Mouse (Mus musculus): ENCODE data around the gene Ndufaf3.

The Ndufaf3 gene

DNA sequence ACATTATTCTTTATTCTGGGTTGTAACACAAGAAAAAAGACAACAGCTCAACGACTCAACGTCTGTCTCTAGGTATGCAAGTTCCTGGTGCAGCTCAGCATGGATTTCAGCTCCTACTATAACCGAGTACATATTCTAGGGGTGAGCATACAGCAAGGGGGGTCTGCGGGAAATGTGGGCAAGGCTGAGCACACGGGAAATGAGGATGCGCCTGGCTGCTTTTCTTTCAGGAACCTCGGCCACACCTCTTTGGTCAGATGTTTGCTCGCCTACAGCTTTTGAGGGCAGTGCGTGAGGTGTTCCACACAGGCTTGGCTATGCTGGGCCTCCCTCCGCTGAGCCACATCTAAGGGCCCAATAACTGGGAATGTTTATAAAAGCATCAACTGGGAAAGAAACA, 5.1 kb upstream of the Ndufaf3 start:
- DNase-seq: no peak

DNA sequence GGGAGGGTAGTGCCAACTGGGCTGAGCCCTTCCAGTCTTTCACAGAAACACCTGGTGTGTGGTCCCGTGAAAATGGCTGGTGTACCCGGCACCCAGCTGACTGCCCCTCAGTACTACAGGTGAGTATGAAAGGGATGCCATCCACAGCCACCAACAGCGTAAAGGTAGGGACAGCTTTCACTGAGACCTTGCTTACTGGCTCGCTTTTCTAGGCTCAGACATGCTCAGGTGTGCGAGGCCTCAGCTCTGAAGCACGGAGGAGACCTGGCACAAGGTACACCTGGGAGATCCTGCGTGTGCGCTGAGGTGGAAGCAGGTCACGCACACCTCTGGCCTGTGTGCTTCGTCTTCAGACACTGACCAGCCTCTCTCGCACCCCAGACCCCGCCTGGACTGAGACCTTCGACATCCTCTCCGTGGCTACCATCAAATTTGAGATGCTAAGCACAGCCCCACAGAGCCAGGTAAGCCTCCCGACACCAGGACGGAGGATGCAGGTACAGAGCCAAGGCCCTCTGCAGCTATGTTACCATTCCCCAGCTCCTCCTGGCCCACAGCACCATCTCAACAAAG, 4.3 kb upstream of the Ndufaf3 start:
- no peak for DNase-seq

DNA sequence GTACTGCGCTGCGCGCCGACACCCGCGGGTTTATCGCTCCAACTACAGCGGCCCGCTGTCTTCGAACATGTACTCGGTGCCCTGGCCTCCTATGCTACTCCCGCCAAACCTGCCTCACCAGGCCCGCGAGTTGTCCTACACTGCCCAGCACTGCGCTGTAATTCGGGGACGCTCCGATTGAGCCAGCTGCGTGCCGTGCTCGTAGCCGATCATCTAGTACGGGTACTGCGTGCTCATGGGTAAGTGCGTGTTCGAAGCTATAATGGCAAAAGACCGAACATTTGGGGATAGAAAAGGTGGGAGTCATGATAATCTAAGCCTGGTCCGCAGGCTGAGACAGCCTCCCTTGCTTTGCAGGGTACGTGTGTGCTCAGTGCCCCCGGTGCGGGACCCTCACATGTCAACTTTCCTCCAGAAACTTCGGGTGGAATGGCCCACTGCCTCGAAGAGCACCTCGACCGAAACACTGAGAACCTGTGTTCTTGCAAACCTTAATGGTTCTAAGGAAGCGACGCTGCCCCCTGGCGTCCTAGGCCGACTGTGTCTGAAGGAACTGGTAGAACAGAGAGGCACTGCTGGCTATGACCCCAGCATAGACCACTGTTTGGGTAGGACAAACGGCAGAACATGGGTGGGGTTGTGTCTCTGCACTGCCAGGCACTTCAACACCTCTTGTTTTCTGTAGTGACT, 3.1 kb upstream of the Ndufaf3 start:
- peak; percentile 89 for DNase-seq

DNA sequence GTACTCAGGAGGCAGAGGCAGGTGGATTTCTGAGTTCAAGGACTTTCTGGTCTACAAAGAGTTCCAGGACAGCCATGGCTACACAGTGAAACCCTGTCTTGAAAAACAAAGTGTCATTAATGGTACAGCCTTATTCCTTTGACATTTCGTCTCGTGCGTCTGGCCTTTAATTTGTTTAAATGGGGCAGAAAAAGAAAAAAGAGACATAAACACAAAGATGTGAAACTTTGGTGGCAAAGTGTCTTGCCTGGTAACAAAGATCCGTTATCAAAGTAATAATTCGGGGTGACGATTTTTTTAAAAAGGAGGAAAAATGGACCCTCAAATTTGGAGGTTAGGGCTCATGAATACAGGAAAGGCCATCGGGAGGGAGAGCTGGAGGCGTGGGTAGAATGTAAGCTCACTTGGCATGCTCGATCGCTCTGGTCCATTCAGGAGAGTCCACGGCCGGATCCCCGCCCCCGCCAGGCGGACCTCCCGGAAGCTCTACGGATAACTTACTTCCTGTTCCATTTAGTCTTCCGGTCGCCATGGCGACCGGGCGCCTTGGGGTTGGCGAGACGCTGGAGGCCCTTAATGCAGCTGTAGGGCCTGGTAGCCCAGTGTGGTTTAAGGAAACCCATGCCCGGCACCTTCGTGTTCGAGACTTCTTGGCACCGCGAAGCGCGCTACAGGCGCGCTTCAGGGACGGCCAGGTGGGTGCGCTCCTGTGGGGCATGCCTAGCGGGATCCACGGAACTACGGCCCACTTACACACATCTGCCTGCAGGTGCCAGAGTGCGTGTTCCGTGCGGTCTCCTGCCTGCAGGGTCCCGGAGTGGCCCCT, 2.4 kb upstream of the Ndufaf3 start, which contains the start of gene Dalrd3:
Gene Dalrd3 (plus strand): TSS at position 506 of the 826 bp plus-strand sequence.
- DNase-seq: peak; percentile 88

DNA sequence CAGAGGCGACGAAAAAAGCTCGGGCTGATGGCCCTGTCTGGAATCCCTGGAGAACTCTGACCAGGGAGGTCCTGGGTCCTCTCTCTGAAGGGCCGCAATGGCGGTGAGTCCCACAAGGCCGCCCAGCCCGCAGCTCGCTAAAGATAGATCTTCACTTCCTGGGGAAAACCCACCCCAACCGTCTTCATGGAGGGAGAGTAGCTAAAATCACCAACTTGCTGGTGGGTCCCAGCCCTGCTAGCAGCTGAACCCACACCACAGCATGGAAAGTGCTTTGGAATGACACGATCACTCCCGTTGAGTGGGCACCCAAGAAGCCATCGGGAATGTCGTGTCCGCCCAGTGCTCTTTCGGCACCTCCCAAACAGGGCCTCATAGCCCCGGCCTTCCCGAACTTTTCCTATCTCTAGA, 1.3 kb upstream of the Ndufaf3 start:
- no peak for DNase-seq

DNA sequence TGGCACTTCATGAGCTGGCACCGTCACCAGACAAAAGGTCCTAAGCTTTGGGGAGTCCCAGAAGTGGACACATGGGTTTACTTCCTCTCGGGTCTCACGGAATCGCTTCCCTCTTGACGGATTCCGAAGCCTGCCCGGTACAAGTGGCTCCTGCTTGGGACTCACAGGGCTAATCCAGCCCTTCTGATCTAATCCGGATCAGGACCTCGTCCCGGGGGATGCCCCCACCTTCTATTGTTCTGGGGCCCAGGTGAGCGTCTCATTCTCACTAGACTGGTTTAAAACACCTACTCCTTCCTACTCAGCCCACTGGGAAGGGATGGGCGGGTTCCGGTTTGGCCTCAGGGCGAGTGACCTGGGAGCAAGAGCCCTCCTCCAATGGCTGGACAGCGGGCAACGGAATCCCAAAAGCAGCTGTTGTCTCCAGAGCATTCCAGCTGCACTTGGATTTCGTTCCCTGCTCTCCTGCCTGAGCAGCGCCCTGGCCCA, 741 bp upstream of the Ndufaf3 start:
- peak; percentile 20 for DNase-seq

DNA sequence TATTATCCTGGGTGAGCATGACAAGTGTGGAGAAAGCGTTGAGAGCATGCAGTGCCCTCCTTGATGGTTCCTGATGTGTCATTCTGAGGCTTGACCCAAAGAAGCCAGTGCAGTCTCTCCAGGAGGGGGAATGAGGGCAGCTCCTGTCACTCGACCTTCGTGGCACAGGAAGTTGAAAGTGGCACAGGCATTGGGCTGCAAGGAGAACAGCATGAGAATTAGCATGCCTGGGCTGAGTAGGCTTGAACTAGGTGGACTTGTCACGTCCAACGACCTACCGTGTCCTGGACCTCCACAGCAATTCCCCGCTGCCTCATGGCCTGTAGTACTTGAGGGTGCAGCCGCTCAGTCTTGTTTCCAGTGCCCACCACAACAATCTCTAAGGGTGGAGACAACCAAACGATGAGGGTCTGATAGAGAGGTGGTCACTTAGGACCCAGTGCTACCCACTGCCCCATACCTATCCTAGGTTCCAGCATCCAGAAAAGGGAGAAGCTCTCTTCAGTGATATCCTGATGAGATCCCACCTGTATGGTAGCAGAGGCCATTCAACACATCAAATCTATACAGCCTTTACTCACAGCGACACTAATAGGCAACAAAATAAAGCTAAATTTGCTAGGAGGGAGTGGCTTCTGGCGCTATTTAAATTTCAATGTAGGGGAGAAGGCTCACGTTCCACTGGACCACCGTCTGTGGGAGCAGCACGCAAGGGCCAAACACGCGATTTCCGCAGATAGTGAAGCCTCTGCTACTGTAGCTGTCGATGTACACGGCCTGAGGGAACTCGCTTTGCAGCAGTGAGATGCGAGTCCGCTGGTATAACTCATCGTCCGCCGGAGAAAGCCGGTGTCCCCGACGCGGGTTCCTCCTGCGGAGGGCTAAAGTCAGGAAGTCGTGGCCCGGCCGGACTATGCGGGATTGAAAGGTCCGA, 1.1 kb downstream of the Ndufaf3 start:
- no peak for DNase-seq

DNA sequence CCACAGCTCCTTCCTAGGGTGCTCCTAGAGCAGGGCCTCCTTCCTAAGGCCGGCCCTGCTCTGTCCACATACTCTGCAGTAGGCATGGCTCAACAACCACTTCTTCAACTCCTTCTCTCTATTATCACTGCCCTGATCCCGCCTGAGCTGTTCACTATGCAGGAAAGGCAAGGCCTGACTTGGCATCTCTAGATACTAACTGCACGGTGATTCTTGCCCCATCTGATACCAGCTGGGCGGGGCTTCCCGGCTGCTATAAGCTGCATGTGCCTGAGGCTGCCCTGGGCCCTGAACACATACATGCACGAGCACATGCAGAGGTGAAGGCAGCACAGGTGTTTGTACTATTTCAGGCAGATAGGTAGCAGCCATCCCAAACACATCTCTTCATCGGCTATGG, 3.1 kb downstream of the Ndufaf3 start:
- no peak for DNase-seq

DNA sequence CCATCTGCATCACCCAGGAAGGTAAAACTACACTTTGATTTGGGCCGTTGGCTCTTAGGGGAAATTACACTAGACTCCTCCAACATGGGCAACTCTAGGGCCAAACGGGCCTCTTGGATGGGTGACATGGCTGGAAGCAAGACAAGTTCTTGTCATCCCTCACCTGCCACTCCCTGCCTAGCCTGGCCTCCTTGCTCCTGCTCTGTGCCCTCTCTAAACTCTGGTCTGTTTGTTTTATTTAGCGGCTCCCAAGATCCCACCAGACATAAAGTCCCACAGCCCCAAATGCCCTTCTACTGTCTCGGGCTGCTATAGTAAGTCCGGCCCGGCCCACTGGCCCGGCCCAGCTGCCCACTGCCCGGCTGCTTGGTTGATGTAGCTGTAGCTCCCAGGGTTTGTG, 3.6 kb downstream of the Ndufaf3 start:
- DNase-seq: no peak

DNA sequence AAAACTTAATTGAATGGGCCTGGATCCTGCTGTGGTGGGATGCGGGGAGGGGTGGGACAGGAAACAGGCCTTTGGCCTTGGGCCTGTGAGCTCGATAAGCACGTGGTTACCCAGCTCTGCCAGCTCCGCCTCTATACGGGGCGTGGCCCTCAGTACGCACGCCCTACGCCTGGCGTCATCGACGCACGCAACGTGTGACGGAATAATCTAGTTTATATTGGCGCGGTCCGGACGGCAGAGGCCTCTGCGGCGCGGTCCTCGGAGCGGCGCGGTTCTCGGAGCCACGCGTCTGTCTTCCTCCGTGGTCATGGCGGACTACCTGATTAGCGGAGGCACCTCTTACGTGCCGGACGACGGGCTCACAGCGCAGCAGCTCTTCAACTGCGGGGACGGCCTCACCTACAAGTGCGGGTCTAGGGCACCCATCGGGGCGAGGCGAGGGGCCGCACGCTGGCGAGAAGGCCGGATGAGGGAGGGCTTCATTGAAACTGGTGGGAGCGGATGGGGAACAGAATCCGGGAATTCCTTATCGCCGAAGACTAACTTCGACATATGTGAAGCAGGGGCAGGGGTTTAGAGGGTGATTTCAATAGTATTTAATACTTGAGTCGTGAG, 6.9 kb downstream of the Ndufaf3 start, which contains the start of gene Impdh2:
Gene Impdh2 (plus strand): TSS at position 60 of the 615 bp plus-strand sequence.
- DNase-seq: peak; percentile 96

DNA sequence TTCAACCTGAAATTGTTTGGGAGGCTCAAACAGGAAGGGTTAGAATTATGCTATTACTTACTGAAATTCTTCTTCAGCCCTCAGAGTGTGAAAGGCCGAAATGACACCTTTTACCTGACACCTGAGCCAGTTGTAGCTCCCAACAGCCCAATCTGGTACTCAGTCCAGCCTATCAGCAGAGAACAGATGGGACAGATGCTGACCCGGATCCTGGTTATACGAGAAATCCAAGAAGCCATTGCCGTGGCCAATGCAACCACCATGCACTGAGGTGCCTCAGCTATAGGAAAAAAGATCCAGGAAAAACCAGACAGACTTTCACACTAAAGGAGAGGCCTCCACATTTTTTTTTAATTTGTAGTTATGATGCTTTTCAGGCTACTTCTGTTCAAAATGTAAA, 8.1 kb downstream of the Ndufaf3 start:
- DNase-seq: no peak

DNA sequence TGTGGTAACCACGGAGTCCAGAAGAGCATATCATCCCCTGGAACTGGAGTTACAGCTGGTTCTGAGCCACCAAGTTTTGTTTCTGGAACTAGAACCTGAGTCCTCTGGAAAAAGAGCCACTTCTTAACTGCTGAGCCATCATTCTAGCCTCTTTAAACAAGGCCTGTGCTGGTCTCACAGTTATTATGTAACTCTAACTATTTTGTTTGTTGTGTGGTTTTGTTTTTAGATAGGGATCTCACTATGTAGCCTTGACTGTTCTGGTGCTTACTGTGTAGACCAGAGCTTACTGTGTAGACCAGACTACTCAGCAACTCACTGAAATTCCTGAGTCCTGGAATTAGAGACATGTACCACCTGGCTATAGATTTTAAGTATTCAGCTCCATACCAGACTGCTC, 20.4 kb downstream of the Ndufaf3 start:
- no peak for DNase-seq

DNA sequence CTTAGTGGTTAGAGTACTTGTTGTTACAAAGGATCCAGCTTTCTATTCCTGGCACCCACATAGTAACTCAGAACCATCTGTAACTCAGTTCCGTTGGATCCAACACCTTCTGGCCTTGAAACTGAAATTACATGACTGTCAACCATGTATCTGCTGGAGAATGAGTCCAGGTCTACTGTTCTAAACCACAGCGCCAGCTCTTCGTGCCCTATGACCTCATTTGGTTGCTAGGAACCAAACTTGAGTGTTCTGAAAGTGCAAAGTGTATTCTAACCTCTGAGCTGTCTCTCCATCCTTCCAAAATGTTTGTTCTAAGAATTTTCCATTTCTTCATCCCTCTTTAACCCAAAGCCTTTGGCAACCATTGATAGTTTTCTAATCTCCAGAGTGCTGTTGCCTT, 21.2 kb downstream of the Ndufaf3 start:
- no peak for DNase-seq

DNA sequence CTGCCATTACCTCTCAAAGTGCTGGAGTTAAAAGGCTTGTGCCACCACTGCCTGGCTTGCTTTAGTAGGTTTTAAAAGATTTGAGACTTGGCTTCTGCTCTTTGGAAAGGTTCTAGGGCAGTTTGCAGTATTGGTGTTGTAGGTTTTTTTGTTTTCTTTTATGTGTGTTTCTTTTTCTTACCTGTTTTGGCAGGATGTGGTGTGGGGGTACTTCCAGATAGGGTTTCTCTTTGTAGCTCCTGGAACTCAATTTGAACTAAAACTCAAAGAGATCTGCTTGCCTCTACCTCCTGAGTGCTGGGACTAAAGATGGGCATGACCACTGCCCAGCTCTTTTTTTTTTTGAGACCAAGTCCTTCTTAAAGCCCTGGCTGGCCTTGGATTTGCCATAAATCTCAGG, 26.4 kb downstream of the Ndufaf3 start:
- no peak for DNase-seq

DNA sequence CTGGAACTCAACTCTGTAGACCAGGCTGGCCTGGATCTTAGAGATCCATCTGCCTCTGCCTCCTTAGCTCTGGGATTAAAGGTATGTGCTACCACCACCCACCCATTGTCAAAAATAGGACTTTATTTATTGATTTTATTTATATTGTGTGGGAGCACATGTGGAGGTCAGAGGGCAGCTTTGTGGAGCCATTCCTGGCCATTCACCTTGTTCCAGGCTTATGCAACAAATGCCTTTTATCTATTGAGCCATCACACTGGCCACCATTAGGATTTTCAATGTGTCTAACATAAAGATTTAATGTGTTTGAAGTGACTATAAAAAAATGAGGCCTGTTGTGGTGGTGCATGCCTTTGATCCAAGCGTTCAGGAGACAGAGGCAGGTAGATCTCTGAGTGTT, 35.7 kb downstream of the Ndufaf3 start:
- DNase-seq: no peak

DNA sequence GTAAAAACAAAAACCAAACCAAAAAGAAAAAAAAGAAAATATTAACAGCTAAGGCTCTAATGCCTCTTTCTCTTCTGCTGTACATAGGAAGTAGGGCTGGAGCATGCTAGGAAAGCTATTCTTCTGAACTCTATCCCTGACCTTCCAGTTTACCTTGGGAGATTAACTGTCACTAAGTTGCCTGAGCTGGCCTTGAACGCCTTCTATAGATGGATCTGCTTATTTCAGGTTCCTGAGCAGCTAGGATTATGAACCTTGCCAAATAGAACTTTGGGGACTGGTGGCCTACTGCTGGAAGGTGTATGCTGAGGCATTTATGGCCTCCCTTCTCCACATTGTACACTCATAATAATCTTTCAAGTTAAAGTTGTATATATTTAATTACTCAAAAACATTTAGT, 36.3 kb downstream of the Ndufaf3 start:
- DNase-seq: no peak

DNA sequence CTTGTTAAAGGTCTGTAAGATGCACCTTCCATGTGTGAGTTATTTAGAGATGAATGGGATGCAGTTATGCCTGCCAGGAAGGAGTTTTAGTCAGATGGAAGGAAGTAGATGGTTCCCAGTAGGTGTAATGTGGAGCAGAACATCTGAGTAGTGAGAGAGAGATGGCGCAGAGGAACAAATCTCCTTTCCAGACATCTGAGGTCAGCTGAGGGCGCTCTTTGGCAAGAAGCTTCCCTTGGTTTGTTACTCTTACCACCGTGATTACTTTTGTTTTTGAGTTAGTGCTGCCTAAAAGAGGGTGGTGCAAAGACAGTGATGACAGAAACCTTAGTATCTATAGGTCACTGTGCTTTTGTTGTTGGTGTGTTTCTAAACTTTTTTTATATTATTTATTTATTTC, 41.8 kb downstream of the Ndufaf3 start:
- DNase-seq: no peak

DNA sequence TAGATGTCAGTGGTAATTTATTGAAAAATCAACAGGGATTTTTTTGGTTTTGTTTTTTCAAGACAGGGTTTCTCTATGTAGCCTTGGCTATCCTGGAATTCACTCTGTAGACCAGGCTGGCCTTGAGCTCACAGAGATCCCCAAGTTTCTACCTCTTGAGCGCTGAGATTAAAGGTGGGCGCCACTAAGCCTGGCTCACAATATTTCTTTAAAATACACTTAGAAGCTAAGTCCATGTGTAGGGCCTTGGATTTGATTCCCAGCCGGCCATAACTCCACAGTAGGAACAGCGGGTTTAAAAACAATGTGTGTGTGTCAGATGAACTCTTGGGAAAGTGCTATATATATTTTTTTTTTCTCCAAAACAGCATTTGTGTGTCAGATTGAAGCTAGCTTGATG, 43.9 kb downstream of the Ndufaf3 start:
- no peak for DNase-seq

DNA sequence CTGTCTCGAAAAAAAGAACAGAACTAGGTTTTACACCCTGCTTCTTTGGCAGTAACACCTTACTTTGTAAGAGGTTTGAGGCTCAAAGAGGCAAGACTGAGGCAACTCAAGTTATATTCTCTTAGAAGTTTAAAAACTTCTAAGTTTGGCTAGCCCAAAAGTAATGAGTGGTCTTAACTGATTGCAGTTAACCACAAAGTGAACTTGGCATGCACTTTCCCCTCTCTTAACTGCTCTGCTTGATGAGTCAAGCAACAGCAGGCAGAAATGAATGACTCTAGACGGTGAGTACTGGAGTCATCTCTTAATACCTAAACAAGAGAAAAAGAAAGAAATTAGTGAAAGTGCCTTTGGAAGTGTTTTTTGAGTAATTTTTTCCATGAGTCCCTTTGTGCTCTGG, 45.6 kb downstream of the Ndufaf3 start:
- no peak for DNase-seq

DNA sequence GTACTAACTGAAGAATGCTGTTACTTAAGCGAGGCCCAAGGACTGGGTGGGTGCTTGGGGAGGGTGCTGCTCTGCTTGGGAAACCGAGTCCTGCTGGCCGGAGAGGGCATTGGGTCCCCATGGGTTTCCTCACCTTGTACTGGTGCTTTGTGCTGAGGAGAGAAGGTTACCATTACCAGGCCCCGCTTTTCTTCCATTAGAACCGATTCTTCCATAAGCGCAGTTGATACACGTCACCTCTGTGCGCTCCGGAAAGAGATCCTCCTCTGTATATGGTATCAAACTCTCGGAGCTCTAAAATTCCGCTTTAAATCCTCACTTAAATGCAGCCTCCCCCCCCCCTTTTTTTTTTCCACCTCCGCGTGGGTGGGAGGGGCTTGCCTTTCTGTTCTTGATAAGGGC, 49.3 kb downstream of the Ndufaf3 start:
- DNase-seq: no peak

DNA sequence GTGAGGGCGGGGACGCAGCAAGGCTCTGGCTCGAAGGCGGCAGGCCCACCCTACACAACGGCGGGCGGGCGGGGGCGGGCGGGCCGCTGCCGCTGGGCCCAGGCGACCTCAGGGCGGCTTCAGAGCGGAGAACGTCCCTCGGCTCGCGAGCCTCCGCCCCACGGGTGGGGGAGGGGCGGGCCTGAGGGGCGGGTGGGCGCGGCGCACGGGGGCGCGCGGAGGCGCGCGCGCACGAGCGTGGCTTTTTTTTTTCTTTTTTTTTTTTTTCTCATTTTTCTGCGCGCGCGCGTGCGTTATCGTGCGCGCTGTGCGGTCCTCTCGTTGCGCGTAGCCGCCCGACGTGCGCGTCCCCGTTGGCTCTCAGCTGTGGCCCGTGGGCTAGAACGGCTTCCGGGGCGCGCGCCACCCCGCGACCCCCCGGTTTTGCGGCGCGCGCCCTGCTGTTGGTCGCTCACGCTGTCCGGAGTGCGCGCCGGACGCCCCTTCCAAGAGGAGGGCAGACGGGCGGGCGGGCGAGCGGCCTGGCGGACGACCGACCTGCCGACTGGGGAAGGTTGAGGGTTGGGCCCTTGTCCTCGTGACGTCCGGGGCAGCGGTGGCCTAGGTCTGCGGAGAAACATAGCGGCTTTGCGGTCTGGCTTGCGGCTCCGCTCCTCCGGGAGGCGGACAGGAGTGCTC, 49.8 kb downstream of the Ndufaf3 start:
- peak; percentile 82 for DNase-seq
